Mouse (Mus musculus): Measurements from ENCODE around the gene Cabp1. TPM values are rescaled to one million over a fixed set of nuclear protein-coding genes. Genes with fewer than 3 reads are reported as not detected.

Cabp1 gene
- total RNA-seq, 2 experiments from 2014 or later = 1.3 to 1.4 TPM

GRCm38 (mm10) chr5:115212861-115213260, 18.7 kb upstream of the Cabp1 start:
- intact Hi-C loops (cut with DNase I) = no loop called here
- no peak for DNase-seq

GRCm38 (mm10) chr5:115212451-115212850, 18.3 kb upstream of the Cabp1 start:
- DNase-seq = no peak
- intact Hi-C loops (cut with DNase I) = no loop called here

GRCm38 (mm10) chr5:115210380-115210779, 16.2 kb upstream of the Cabp1 start:
- DNase-seq = no peak
- intact Hi-C loops (cut with DNase I) = no loop called here

GRCm38 (mm10) chr5:115208601-115209000, 14.4 kb upstream of the Cabp1 start:
- intact Hi-C loops (cut with DNase I) = no loop called here
- no peak for DNase-seq

GRCm38 (mm10) chr5:115207892-115208291, 13.7 kb upstream of the Cabp1 start:
- intact Hi-C loops (cut with DNase I) = no loop called here
- DNase-seq = no peak

- no peak for DNase-seq
- intact Hi-C loops (cut with DNase I) = no loop called here
These were observed 13.1 kb upstream of the Cabp1 start for GRCm38 (mm10) chr5:115207244-115207643.

- intact Hi-C loops (cut with DNase I) = no loop called here
These were observed 10.6 kb upstream of the Cabp1 start for GRCm38 (mm10) chr5:115204562-115205311.

GRCm38 (mm10) chr5:115203735-115204561, 9.8 kb upstream of the Cabp1 start:
- intact Hi-C loops (cut with DNase I) = no loop called here
- DNase-seq = peak in 1 of 2 experiments; percentile 21

More at GRCm38 (mm10) chr5:115204562-115205311, 10.6 kb upstream of the Cabp1 start:
- peak; percentile 22 to 58 for DNase-seq

- intact Hi-C loops (cut with DNase I) = no loop called here
- DNase-seq = no peak
These were observed 543 bp upstream of the Cabp1 start for GRCm38 (mm10) chr5:115194626-115195221.

GRCm38 (mm10) chr5:115193226-115193625, 955 bp downstream of the Cabp1 start:
- intact Hi-C loops (cut with DNase I) = no loop called here

GRCm38 (mm10) chr5:115192828-115193195, 1.4 kb downstream of the Cabp1 start:
- DNase-seq = no peak
- intact Hi-C loops (cut with DNase I) = no loop called here

More at GRCm38 (mm10) chr5:115193226-115193625, 955 bp downstream of the Cabp1 start:
- DNase-seq = peak; percentile 43 to 53

GRCm38 (mm10) chr5:115191880-115192827, 2.0 kb downstream of the Cabp1 start:
- DNase-seq = no peak

GRCm38 (mm10) chr5:115190081-115190480, 4.1 kb downstream of the Cabp1 start:
- intact Hi-C loops (cut with DNase I) = no loop called here
- no peak for DNase-seq

More at GRCm38 (mm10) chr5:115191880-115192827, 2.0 kb downstream of the Cabp1 start:
- intact Hi-C loops (cut with DNase I) = no loop called here

- intact Hi-C loops (cut with DNase I) = loop anchor here (10.0 kb wide), 1 partner anchor 156 kb away; the partner anchor contains the start of genes Cox6a1, Gatc and Triap1
- no peak for DNase-seq
These were observed 5.4 kb downstream of the Cabp1 start for GRCm38 (mm10) chr5:115188824-115189223.

GRCm38 (mm10) chr5:115187188-115188131, 6.7 kb downstream of the Cabp1 start:
- intact Hi-C loops (cut with DNase I) = loop anchor here (1.0 to 10.0 kb wide), 2 partner anchors 48 to 157 kb away; partner anchors contain the start of genes Cox6a1, Gatc, Pop5 and Triap1
- DNase-seq = peak; percentile 94

GRCm38 (mm10) chr5:115186371-115187073, 7.7 kb downstream of the Cabp1 start:
- DNase-seq = no peak
- intact Hi-C loops (cut with DNase I) = loop anchor here (1.0 to 10.0 kb wide), 2 partner anchors 49 to 158 kb away; partner anchors contain the start of genes Cox6a1, Gatc, Pop5 and Triap1

- no peak for DNase-seq
- intact Hi-C loops (cut with DNase I) = loop anchor here (10.0 kb wide), 1 partner anchor 160 kb away; the partner anchor contains the start of genes Cox6a1, Gatc and Triap1
These were observed 9.5 kb downstream of the Cabp1 start for GRCm38 (mm10) chr5:115184726-115185125.

- DNase-seq = no peak
- intact Hi-C loops (cut with DNase I) = loop anchor here (10.0 kb wide), 1 partner anchor 161 kb away; the partner anchor contains the start of genes Cox6a1, Gatc and Triap1
These were observed 10.7 kb downstream of the Cabp1 start for GRCm38 (mm10) chr5:115183482-115183881.
